Mouse (Mus musculus) spleen, adult 2 months (tissue): ENCODE results near the gene Slc35e3.

Experiments
- CTCF ChIP-seq: fragments of 200-500 bp; IDR thresholded peaks from 2 replicates; pipeline ENCODE4 v1.5.1; 2011; ENCODE audit warnings: mild to moderate bottlenecking, inconsistent platforms; ENCODE audit not compliant: insufficient read depth, insufficient read length, insufficient replicate concordance; ENCODE audit errors: extremely low read depth
- POLR2A ChIP-seq: fragments of 200-500 bp; IDR thresholded peaks from 2 replicates; pipeline ENCODE4 v1.6.1; 2011; ENCODE audit warnings: low read depth, low read length, inconsistent platforms

DNA sequence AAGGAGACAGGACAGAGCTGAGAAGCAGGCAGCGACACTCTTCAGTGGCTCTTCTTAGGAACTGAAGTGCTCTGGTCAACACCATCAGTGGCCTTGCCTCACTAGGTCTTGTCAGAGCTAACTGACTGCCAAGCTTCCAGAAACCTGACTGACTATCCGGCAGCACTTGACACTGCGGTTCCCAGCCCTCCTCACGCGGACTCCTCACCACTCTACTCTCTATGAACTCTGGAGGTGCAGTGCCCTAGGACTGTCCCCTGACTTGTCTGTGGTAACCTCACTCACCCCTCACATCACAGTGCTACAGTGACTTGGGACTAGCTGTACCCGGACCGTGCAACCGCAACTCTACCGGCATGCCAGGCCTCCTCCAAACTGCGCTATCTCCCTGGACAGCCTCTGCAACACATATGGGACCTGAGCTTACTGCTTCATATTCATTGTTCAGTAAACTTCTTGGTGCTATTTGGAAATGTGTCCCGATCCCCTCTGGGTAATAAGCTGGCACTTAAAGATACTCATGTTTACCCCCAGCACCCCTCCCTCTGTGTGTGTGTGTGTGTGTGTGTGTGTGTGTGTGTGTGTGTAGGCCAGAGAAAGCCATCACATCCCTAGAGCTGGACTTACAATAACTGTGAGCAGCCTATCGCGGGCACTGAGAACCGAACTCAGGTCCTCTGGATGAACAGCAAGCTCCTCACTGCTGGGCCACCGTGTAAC, 7.1 kb downstream of the Slc35e3 start:
- TF ChIP-seq POLR2A = no peak
- TF ChIP-seq CTCF = no peak
